Mouse (Mus musculus): ENCODE data around the gene Plppr1. TPM values are rescaled to one million over a fixed set of nuclear protein-coding genes. Genes with fewer than 3 reads are reported as not detected.
A peak's percentile ranks its signal among the peaks of the same experiment; 100 is the strongest.

The Plppr1 gene
- polyA plus RNA-seq, 1 experiment from 2014 or later = 6.6 TPM

- WGBS = 77% methylated on average over 5 of the region's 5 CpGs
- no peaks in the 10 kb centered on the region for H3K9me3 ChIP-seq (replicated peaks; ENCODE audit: low read length)
- no peak overlapping the region for H3K9ac ChIP-seq (ENCODE audit: low read depth, low read length)
- DNase-seq (ENCODE audit: low spot score) (no peak), ATAC-seq (replicated peaks; ENCODE audit: low FRiP score, low read depth) (no peak)
- no peak overlapping the region for H3K27ac ChIP-seq
- H3K36me3 ChIP-seq (ENCODE audit: insufficient read depth, low read length) = no peaks in the 10 kb centered on the region
- no peak overlapping the region for H3K4me2 ChIP-seq (ENCODE audit: low read length)
- no peaks in the 10 kb centered on the region for H3K4me1 ChIP-seq (replicated peaks; ENCODE audit: insufficient read depth, low read length)
- H3K27me3 ChIP-seq (ENCODE audit: insufficient read depth, low read length) = no peaks in the 10 kb centered on the region
- no peak overlapping the region for H3K4me3 ChIP-seq (replicated peaks; ENCODE audit: low read depth, low read length)
- no peak for TF ChIP-seq CTCF (IDR thresholded peaks at IDR 0.05; ENCODE audit: low read depth)
Measured at GRCm38 (mm10) chr4:49278515-49278914, 219.4 kb downstream of the Plppr1 start.

DNA sequence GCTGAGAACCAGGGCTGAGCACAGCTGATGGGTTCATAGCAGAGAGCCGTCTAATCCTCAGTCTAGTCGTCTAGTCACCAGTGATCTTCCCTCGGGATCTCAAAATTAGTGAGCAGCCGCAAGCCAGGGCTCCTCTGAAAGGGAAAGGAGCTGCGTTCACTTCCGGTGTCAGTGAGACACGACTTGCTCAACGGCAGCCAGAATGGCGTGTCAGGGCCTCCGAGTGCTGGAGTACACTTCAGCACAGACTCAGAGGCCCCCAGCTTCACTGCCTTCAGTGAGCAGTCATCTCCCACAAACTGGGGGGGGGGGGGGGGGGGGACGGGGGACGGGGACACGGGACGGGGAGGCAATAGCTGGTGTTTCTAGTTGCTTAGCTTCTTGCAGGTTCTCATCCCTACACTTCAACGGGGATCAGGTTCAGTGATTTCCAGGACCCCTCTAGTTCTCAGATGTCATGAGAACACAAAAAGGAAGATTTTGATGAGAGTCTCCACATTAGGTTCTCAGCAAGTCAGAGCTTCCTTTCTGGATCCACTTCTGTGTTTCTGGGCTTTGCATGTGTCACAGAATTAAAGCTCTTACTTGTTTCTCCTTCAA, 225.7 kb downstream of the Plppr1 start:
- ATAC-seq (replicated peaks; ENCODE audit: low FRiP score, low read depth) (0 out of 2 replicates have a peak, but pooled peaks have one; percentile 46), DNase-seq (ENCODE audit: low spot score) (peak; percentile 13)
- no peaks in the 10 kb centered on the region for H3K36me3 ChIP-seq (ENCODE audit: insufficient read depth, low read length)
- H3K4me3 ChIP-seq (replicated peaks; ENCODE audit: low read depth, low read length) = no peak overlapping the region
- peak overlapping the region; percentile 25; the same call in 1 of the 2 replicates for H3K4me2 ChIP-seq (ENCODE audit: low read length)
- no peaks in the 10 kb centered on the region for H3K9me3 ChIP-seq (replicated peaks; ENCODE audit: low read length)
- no peak overlapping the region for H3K27ac ChIP-seq
- H3K27me3 ChIP-seq (ENCODE audit: insufficient read depth, low read length) = no peaks in the 10 kb centered on the region
- H3K4me1 ChIP-seq (replicated peaks; ENCODE audit: insufficient read depth, low read length) = 0 out of 2 replicates have a peak, but pooled peaks cover 3% of the 10 kb centered on the region
- TF ChIP-seq CTCF (IDR thresholded peaks at IDR 0.05; ENCODE audit: low read depth) = no peak
- 33% methylated on average over 15 of the region's 15 CpGs for WGBS
- no peak overlapping the region for H3K9ac ChIP-seq (ENCODE audit: low read depth, low read length)

- WGBS = 52% methylated on average over 15 of the region's 15 CpGs
- 0 out of 2 replicates have a peak, but pooled peaks cover 3% of the 10 kb centered on the region for H3K4me1 ChIP-seq (replicated peaks; ENCODE audit: insufficient read depth, low read length)
- peak; percentile 66; the same call in 1 of the 2 replicates for ATAC-seq (replicated peaks; ENCODE audit: low FRiP score, low read depth)
- H3K36me3 ChIP-seq (ENCODE audit: insufficient read depth, low read length) = no peaks in the 10 kb centered on the region
- peak; percentile 43 for DNase-seq (ENCODE audit: low spot score)
- peak overlapping the region; percentile 19; the same call in 1 of the 2 replicates for H3K27ac ChIP-seq
- H3K27me3 ChIP-seq (ENCODE audit: insufficient read depth, low read length) = no peaks in the 10 kb centered on the region
- H3K9ac ChIP-seq (ENCODE audit: low read depth, low read length) = no peak overlapping the region
- H3K4me2 ChIP-seq (ENCODE audit: low read length) = no peak overlapping the region
- no peak overlapping the region for H3K4me3 ChIP-seq (replicated peaks; ENCODE audit: low read depth, low read length)
- TF ChIP-seq CTCF (IDR thresholded peaks at IDR 0.05; ENCODE audit: low read depth) = no peak
- H3K9me3 ChIP-seq (replicated peaks; ENCODE audit: low read length) = no peaks in the 10 kb centered on the region
Measured at GRCm38 (mm10) chr4:49285340-49286196, 226.5 kb downstream of the Plppr1 start.

GRCm38 (mm10) chr4:49286197-49286492, 227.1 kb downstream of the Plppr1 start:
- Histone ChIP-seq H3K4me2 (ENCODE audit: low read length) (no peak overlapping the region), H3K4me1 (replicated peaks; ENCODE audit: insufficient read depth, low read length) (0 out of 2 replicates have a peak, but pooled peaks cover 3% of the 10 kb centered on the region), H3K9me3 (replicated peaks; ENCODE audit: low read length) (no peaks in the 10 kb centered on the region), H3K27ac (peak overlapping the region; percentile 19; the same call in 1 of the 2 replicates), H3K9ac (ENCODE audit: low read depth, low read length) (no peak overlapping the region), H3K36me3 (ENCODE audit: insufficient read depth, low read length) (no peaks in the 10 kb centered on the region), H3K27me3 (ENCODE audit: insufficient read depth, low read length) (no peaks in the 10 kb centered on the region), H3K4me3 (replicated peaks; ENCODE audit: low read depth, low read length) (no peak overlapping the region)
- DNase-seq (ENCODE audit: low spot score) = peak; percentile 21
- no peak for TF ChIP-seq CTCF (IDR thresholded peaks at IDR 0.05; ENCODE audit: low read depth)
- no peak for ATAC-seq (replicated peaks; ENCODE audit: low FRiP score, low read depth)
- 33% methylated on average over 4 of the region's 4 CpGs for WGBS

DNA sequence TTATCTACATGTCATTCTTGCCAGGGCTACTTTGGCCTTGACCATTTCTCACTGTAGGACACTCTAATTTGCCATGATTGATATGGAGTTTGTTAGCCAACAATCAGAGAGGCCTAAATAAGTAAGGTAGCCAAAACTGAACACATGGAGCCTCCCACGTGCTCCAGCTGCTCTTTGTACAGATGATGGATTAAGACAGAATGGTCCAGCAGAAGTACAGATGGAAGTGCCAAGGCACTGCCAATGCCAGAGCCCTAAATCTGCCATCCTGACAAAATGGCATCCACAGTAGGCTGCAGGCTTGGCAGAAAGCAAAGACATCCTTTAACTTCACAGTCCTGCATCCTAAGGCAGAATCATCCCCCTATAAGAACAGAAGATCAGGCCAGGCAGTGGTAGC, 237.4 kb downstream of the Plppr1 start:
- no peak overlapping the region for H3K4me2 ChIP-seq (ENCODE audit: low read length)
- no peak for TF ChIP-seq CTCF (IDR thresholded peaks at IDR 0.05; ENCODE audit: low read depth)
- no peaks in the 10 kb centered on the region for H3K27me3 ChIP-seq (ENCODE audit: insufficient read depth, low read length)
- H3K36me3 ChIP-seq (ENCODE audit: insufficient read depth, low read length) = no peaks in the 10 kb centered on the region
- whole genome bisulfite sequencing = 48% methylated on average over 1 of the region's 1 CpGs
- no peak overlapping the region for H3K27ac ChIP-seq
- H3K9me3 ChIP-seq (replicated peaks; ENCODE audit: low read length) = no peaks in the 10 kb centered on the region
- H3K9ac ChIP-seq (ENCODE audit: low read depth, low read length) = no peak overlapping the region
- ATAC-seq (replicated peaks; ENCODE audit: low FRiP score, low read depth) = no peak
- H3K4me1 ChIP-seq (replicated peaks; ENCODE audit: insufficient read depth, low read length) = no peaks in the 10 kb centered on the region
- no peak for DNase-seq (ENCODE audit: low spot score)
- H3K4me3 ChIP-seq (replicated peaks; ENCODE audit: low read depth, low read length) = no peak overlapping the region

GRCm38 (mm10) chr4:49299576-49299975, 240.5 kb downstream of the Plppr1 start:
- no peak for DNase-seq (ENCODE audit: low spot score)
- H3K4me3 ChIP-seq (replicated peaks; ENCODE audit: low read depth, low read length) = no peak overlapping the region
- TF ChIP-seq CTCF (IDR thresholded peaks at IDR 0.05; ENCODE audit: low read depth) = no peak
- WGBS = 42% methylated on average over 1 of the region's 1 CpGs
- no peaks in the 10 kb centered on the region for H3K27me3 ChIP-seq (ENCODE audit: insufficient read depth, low read length)
- no peaks in the 10 kb centered on the region for H3K9me3 ChIP-seq (replicated peaks; ENCODE audit: low read length)
- H3K36me3 ChIP-seq (ENCODE audit: insufficient read depth, low read length) = no peaks in the 10 kb centered on the region
- no peaks in the 10 kb centered on the region for H3K4me1 ChIP-seq (replicated peaks; ENCODE audit: insufficient read depth, low read length)
- ATAC-seq (replicated peaks; ENCODE audit: low FRiP score, low read depth) = no peak
- H3K4me2 ChIP-seq (ENCODE audit: low read length) = no peak overlapping the region
- no peak overlapping the region for H3K27ac ChIP-seq
- no peak overlapping the region for H3K9ac ChIP-seq (ENCODE audit: low read depth, low read length)
